Mouse (Mus musculus): ENCODE measurements around the gene Celf1. TPM values are rescaled to one million over a fixed set of nuclear protein-coding genes. Genes with fewer than 3 reads are reported as not detected.

Gene Celf1
- polyA plus RNA-seq, 1 experiment from 2014 or later: 59.3 TPM

DNA sequence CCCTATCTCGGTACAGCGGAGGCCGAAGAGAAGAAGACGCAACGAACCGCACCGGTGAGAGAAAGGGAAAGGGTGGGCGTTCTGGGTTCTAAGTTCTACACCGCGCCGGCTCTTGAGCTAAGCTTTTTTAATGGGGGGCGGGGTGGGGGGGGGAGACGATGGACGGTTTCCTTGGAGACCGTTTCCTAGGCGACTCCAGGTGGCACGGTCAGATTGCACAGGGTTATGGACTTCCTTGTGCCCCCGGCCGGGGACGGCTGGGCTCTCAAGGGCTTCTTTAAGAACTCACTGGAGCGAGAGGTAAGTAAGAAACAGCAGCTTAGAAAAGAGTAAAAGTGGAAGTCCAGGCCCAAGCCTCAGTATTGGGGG lies 35.3 kb upstream of the Celf1 start:
- peak; percentile 52 for DNase-seq (ENCODE audit: low spot score)
- peak; percentile 71 for ATAC-seq (replicated peaks; ENCODE audit: low FRiP score, low read depth)
- no peak for TF ChIP-seq CTCF (IDR thresholded peaks at IDR 0.05; ENCODE audit: low read depth)
- peak overlapping the region; percentile 89 for H3K9ac ChIP-seq (ENCODE audit: low read depth, low read length)
- WGBS: under 1% methylated on average over 21 of the region's 21 CpGs
- no peaks in the 10 kb centered on the region for H3K9me3 ChIP-seq (replicated peaks; ENCODE audit: low read length)
- H3K4me3 ChIP-seq (replicated peaks; ENCODE audit: low read depth, low read length): peak overlapping the region; percentile 89
- H3K27me3 ChIP-seq (ENCODE audit: insufficient read depth, low read length): no peaks in the 10 kb centered on the region
- H3K4me2 ChIP-seq (ENCODE audit: low read length): peak overlapping the region; percentile 70
- peaks cover 27% of the 10 kb centered on the region for H3K36me3 ChIP-seq (ENCODE audit: insufficient read depth, low read length)
- 0 out of 2 replicates have a peak, but pooled peaks cover 12% of the 10 kb centered on the region for H3K4me1 ChIP-seq (replicated peaks; ENCODE audit: insufficient read depth, low read length)
- peak overlapping the region; percentile 95 for H3K27ac ChIP-seq

DNA sequence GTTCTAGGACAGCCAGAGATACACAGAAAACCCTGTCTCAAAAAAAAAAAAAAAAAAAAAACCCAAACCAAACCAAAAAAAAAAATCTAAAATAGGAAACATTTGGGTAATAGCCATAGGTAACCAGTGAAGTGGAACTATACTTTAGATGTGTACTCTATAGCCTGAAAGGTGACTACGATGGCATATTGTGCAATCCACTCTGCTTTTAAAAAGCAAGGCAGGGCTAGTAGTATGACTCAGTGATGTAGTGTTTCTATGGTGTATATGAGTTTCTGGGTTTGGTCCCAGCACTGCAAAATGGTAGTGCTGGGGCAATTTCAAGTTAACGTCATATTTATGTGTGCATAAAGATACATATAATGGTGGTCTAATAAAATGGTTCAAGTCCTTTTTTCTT lies 33.5 kb upstream of the Celf1 start:
- ATAC-seq (replicated peaks; ENCODE audit: low FRiP score, low read depth): no peak
- 80% methylated on average over 2 of the region's 2 CpGs for WGBS
- peaks cover 35% of the 10 kb centered on the region for H3K36me3 ChIP-seq (ENCODE audit: insufficient read depth, low read length)

DNA sequence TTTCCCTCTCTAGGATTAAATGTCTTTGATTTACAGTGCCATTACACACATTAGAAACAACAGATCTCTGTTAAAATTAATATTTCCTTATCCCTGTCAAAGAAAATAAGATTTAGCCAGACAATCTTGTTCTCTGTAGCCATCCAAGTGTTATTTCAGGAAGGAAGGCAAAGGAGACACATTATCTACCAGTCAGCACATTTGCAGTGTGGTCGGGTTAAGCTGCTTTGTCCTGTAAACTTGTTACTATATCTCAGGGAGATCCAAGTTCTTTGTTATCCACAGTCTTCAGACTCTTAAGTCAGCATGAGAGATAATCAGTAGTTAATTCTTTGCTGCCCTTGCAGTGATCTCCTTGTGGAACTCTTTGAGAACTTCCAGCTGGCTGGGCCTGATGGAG lies 29.3 kb upstream of the Celf1 start:
- 73% methylated on average over 1 of the region's 1 CpGs for WGBS
- H3K4me3 ChIP-seq (replicated peaks; ENCODE audit: low read depth, low read length): no peak overlapping the region
- no peaks in the 10 kb centered on the region for H3K9me3 ChIP-seq (replicated peaks; ENCODE audit: low read length)
- H3K36me3 ChIP-seq (ENCODE audit: insufficient read depth, low read length): peaks cover 40% of the 10 kb centered on the region
- no peak for TF ChIP-seq CTCF (IDR thresholded peaks at IDR 0.05; ENCODE audit: low read depth)
- no peak overlapping the region for H3K27ac ChIP-seq
- H3K27me3 ChIP-seq (ENCODE audit: insufficient read depth, low read length): no peaks in the 10 kb centered on the region
- ATAC-seq (replicated peaks; ENCODE audit: low FRiP score, low read depth) (no peak), DNase-seq (ENCODE audit: low spot score) (no peak)
- H3K9ac ChIP-seq (ENCODE audit: low read depth, low read length): no peak overlapping the region
- no peak overlapping the region for H3K4me2 ChIP-seq (ENCODE audit: low read length)
- H3K4me1 ChIP-seq (replicated peaks; ENCODE audit: insufficient read depth, low read length): peaks cover 6% of the 10 kb centered on the region; the same call in 1 of the 2 replicates

More for the DNA sequence above, 33.5 kb upstream of the Celf1 start:
- Histone ChIP-seq H3K27me3 (ENCODE audit: insufficient read depth, low read length) (no peaks in the 10 kb centered on the region), H3K9ac (ENCODE audit: low read depth, low read length) (no peak overlapping the region), H3K4me1 (replicated peaks; ENCODE audit: insufficient read depth, low read length) (0 out of 2 replicates have a peak, but pooled peaks cover 12% of the 10 kb centered on the region), H3K9me3 (replicated peaks; ENCODE audit: low read length) (no peaks in the 10 kb centered on the region), H3K4me2 (ENCODE audit: low read length) (no peak overlapping the region), H3K4me3 (replicated peaks; ENCODE audit: low read depth, low read length) (no peak overlapping the region), H3K27ac (no peak overlapping the region)
- DNase-seq (ENCODE audit: low spot score): no peak
- no peak for TF ChIP-seq CTCF (IDR thresholded peaks at IDR 0.05; ENCODE audit: low read depth)

DNA sequence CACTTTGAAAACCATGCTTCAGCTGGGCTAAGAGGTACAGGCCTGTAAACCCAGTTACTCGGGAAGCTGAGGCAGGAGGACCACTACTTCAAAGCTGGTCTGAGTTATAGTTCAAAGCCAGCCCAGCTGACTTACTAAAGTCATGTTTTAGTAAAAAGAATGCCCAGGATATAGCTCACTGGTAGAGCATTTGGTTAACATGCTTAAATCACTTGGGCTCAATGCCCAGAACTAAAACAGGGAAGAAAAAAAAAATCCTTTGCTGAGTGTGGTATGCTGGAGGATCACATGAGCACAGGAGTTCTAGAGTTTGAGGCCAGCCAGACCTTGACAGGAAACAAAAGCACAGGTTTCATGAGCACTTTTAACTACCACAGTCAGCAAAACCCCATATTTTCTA lies 28.5 kb upstream of the Celf1 start:
- Histone ChIP-seq H3K4me2 (ENCODE audit: low read length) (no peak overlapping the region), H3K9ac (ENCODE audit: low read depth, low read length) (no peak overlapping the region), H3K36me3 (ENCODE audit: insufficient read depth, low read length) (peaks cover 40% of the 10 kb centered on the region), H3K4me1 (replicated peaks; ENCODE audit: insufficient read depth, low read length) (peaks cover 11% of the 10 kb centered on the region; the same call in 1 of the 2 replicates), H3K4me3 (replicated peaks; ENCODE audit: low read depth, low read length) (no peak overlapping the region), H3K27me3 (ENCODE audit: insufficient read depth, low read length) (no peaks in the 10 kb centered on the region), H3K9me3 (replicated peaks; ENCODE audit: low read length) (no peaks in the 10 kb centered on the region), H3K27ac (no peak overlapping the region)
- DNase-seq (ENCODE audit: low spot score) (no peak), ATAC-seq (replicated peaks; ENCODE audit: low FRiP score, low read depth) (no peak)
- 77% methylated on average over 1 of the region's 1 CpGs for WGBS
- TF ChIP-seq CTCF (IDR thresholded peaks at IDR 0.05; ENCODE audit: low read depth): no peak

- Histone ChIP-seq H3K9ac (ENCODE audit: low read depth, low read length) (no peak overlapping the region), H3K27ac (no peak overlapping the region), H3K36me3 (ENCODE audit: insufficient read depth, low read length) (peaks cover 36% of the 10 kb centered on the region), H3K27me3 (ENCODE audit: insufficient read depth, low read length) (no peaks in the 10 kb centered on the region), H3K4me1 (replicated peaks; ENCODE audit: insufficient read depth, low read length) (peaks cover 15% of the 10 kb centered on the region), H3K4me2 (ENCODE audit: low read length) (no peak overlapping the region), H3K9me3 (replicated peaks; ENCODE audit: low read length) (no peaks in the 10 kb centered on the region), H3K4me3 (replicated peaks; ENCODE audit: low read depth, low read length) (no peak overlapping the region)
- WGBS: 78% methylated on average over 2 of the region's 2 CpGs
- no peak for ATAC-seq (replicated peaks; ENCODE audit: low FRiP score, low read depth)
- TF ChIP-seq CTCF (IDR thresholded peaks at IDR 0.05; ENCODE audit: low read depth): no peak
- no peak for DNase-seq (ENCODE audit: low spot score)
These were observed 26.5 kb upstream of the Celf1 start for GRCm38 (mm10) chr2:90913671-90914070.

DNA sequence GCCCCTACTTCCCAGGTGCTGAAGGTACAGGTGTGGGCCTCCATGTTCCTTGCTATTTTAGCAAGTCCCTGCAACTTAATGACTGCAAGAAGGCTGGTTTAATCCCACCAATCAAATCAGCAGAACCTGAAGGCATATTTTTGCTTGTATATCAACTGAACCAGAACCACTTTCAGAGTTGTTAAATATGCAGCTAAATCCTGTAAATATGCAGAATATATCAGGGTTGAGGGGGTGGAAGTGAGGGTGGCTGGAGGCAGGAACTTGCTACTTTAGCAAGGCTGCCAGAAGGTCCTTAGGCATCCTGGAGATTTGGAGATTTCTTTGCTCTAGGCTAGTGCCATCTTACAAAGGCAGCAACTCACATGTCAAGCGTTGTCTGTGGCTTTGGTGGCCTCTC lies 24.7 kb upstream of the Celf1 start:
- H3K4me1 ChIP-seq (replicated peaks; ENCODE audit: insufficient read depth, low read length): peaks cover 15% of the 10 kb centered on the region
- ATAC-seq (replicated peaks; ENCODE audit: low FRiP score, low read depth): no peak
- no peak overlapping the region for H3K4me3 ChIP-seq (replicated peaks; ENCODE audit: low read depth, low read length)
- H3K9ac ChIP-seq (ENCODE audit: low read depth, low read length): no peak overlapping the region
- 82% methylated on average over 1 of the region's 1 CpGs for WGBS
- no peak overlapping the region for H3K27ac ChIP-seq
- H3K9me3 ChIP-seq (replicated peaks; ENCODE audit: low read length): no peaks in the 10 kb centered on the region
- TF ChIP-seq CTCF (IDR thresholded peaks at IDR 0.05; ENCODE audit: low read depth): no peak
- H3K36me3 ChIP-seq (ENCODE audit: insufficient read depth, low read length): peaks cover 19% of the 10 kb centered on the region
- no peak overlapping the region for H3K4me2 ChIP-seq (ENCODE audit: low read length)
- H3K27me3 ChIP-seq (ENCODE audit: insufficient read depth, low read length): no peaks in the 10 kb centered on the region
- no peak for DNase-seq (ENCODE audit: low spot score)

All from kidney, postnatal 0 days (tissue).